ENCODE assay signal across 15 mouse cellular contexts in genomic region chr7:18998835-18999234, GRCm38 (mm10). TPM values are rescaled to one million over a fixed set of nuclear protein-coding genes. Genes with fewer than 3 reads are reported as not detected.
DNase-seq lines count a peak whose midpoint lies in the region; ATAC-seq and TF ChIP-seq lines count a peak whose summit lies in the region.
"Had no signal": no experiment of that assay in that cellular context is flagged by ENCODE, and none has a peak within 500 bp of the region (broad histone marks: within the 10 kb centered on the region; RNA-seq: fewer than 3 reads in every experiment).

No protein-coding gene starts in this region.

- no peaks in the 10 kb centered on the region for H3K27me3 ChIP-seq in heart, adult 2 months (ENCODE audit: control insufficient read depth, insufficient read depth, low read length)
- no peaks in the 10 kb centered on the region; the same call in 1 of the 2 replicates for H3K27me3 ChIP-seq in liver, embryonic 14.5 days (ENCODE audit: control insufficient read depth, insufficient read depth, low read length)
- H3K27me3 ChIP-seq in liver, embryonic 11.5 days (replicated peaks; ENCODE audit: control insufficient read depth, insufficient read depth, low read length): peaks cover 4% of the 10 kb centered on the region
- no peaks in the 10 kb centered on the region for H3K27me3 ChIP-seq in ES-Bruce4 (ENCODE audit: control insufficient read depth, insufficient read depth, low read length, poor library complexity, severe bottlenecking)

- no peak overlapping the region for H3K9ac ChIP-seq in heart, adult 2 months (ENCODE audit: low read depth, low read length)
- H3K9ac ChIP-seq in liver, embryonic 14.5 days (replicated peaks): no peak overlapping the region
- no peak overlapping the region for H3K9ac ChIP-seq in liver, embryonic 11.5 days (ENCODE audit: low read depth, low read length)
- no peak overlapping the region for H3K9ac ChIP-seq in ES-Bruce4 (ENCODE audit: low read depth, poor library complexity, severe bottlenecking)
- H3K9ac ChIP-seq: limb, embryonic 12.5 days had no signal

- H3K79me2 ChIP-seq in heart, adult 2 months (replicated peaks; ENCODE audit: control insufficient read depth, insufficient read depth, low read length): no peaks in the 10 kb centered on the region

- H3K27ac ChIP-seq in heart, adult 2 months: no peak overlapping the region
- no peak overlapping the region for H3K27ac ChIP-seq in liver, embryonic 14.5 days
- no peak overlapping the region for H3K27ac ChIP-seq in liver, embryonic 11.5 days (ENCODE audit: low read depth, low read length)
- H3K27ac ChIP-seq in ES-Bruce4 (ENCODE audit: insufficient read depth, low read length): no peak overlapping the region
- H3K27ac ChIP-seq: limb, embryonic 12.5 days; macrophage had no signal

- no peak for TF ChIP-seq POLR2A in heart, adult 2 months (IDR thresholded peaks at IDR 0.05; ENCODE audit: insufficient read depth, low read depth, low read length)
- no peak for TF ChIP-seq POLR2A in ES-Bruce4 (IDR thresholded peaks at IDR 0.05; ENCODE audit: insufficient read depth, low read length)

- H3K4me3 ChIP-seq in heart, adult 2 months: no peak overlapping the region
- no peak overlapping the region for H3K4me3 ChIP-seq in liver, embryonic 14.5 days (ENCODE audit: insufficient read depth in 1 of 2, low read depth in 2 of 2, low read length in 2 of 2)
- no peak overlapping the region for H3K4me3 ChIP-seq in liver, embryonic 11.5 days (ENCODE audit: low read depth, low read length)
- H3K4me3 ChIP-seq in ES-Bruce4 (ENCODE audit: low read depth, low read length): no peak overlapping the region
- H3K4me3 ChIP-seq: limb, embryonic 12.5 days had no signal

- intact Hi-C loops in heart, adult 2 months (cut with DNase I): no loop called here
- intact Hi-C loops in heart, postnatal 14 days (cut with DNase I): no loop called here

- no peak for DNase-seq in heart, adult 2 months
- no peak for DNase-seq in heart, postnatal 14 days
- DNase-seq in liver, embryonic 14.5 days (ENCODE audit: low read depth in 3 of 3, low spot score in 3 of 3): no peak
- no peak for DNase-seq in liver, embryonic 11.5 days (ENCODE audit: low spot score)
- peak; percentile 40 for DNase-seq in R1 (ENCODE audit: low read depth, low spot score)
- no peak for DNase-seq in c-Kit-positive CD71-positive TER-119-positive erythroid progenitor cells, embryonic 14.5 days (ENCODE audit: low spot score)
- DNase-seq: kidney, adult 9 months; thymus, adult 2 months had no signal

- no peak for ATAC-seq in liver, embryonic 14.5 days (ENCODE audit: insufficient read depth)
- no peak for ATAC-seq in liver, embryonic 11.5 days (replicated peaks; ENCODE audit: low FRiP score)
- ATAC-seq: forebrain, embryonic 16.5 days had no signal

- H3K9me3 ChIP-seq in liver, embryonic 14.5 days (ENCODE audit: control insufficient read depth, low read length): no peaks in the 10 kb centered on the region
- no peaks in the 10 kb centered on the region for H3K9me3 ChIP-seq in liver, embryonic 11.5 days (ENCODE audit: control insufficient read depth, low read length)
- no peaks in the 10 kb centered on the region for H3K9me3 ChIP-seq in ES-Bruce4 (replicated peaks; ENCODE audit: control insufficient read depth, insufficient read depth, low read length, poor library complexity, severe bottlenecking)
- H3K9me3 ChIP-seq: limb, embryonic 12.5 days had no signal

- 48% methylated on average over 9 of the region's 9 CpGs for WGBS in heart, adult 2 months
- WGBS in liver, embryonic 14.5 days (ENCODE audit: insufficient replicate concordance): 52% methylated on average over 9 of the region's 9 CpGs
- WGBS in liver, embryonic 11.5 days: 60% methylated on average over 9 of the region's 9 CpGs

- peaks cover 2% of the 10 kb centered on the region; the same call in 1 of the 2 replicates for H3K4me1 ChIP-seq in heart, adult 2 months (ENCODE audit: control insufficient read depth, insufficient read depth, low read length)
- H3K4me1 ChIP-seq in liver, embryonic 14.5 days (replicated peaks; ENCODE audit: control insufficient read depth in 2 of 2, insufficient read depth in 2 of 2, low read length in 1 of 2): peaks cover 15 to 19% of the 10 kb centered on the region in 2 experiments
- peaks cover 18% of the 10 kb centered on the region for H3K4me1 ChIP-seq in liver, embryonic 11.5 days (replicated peaks; ENCODE audit: control insufficient read depth, insufficient read depth, low read length)
- peaks cover 2% of the 10 kb centered on the region for H3K4me1 ChIP-seq in ES-Bruce4 (ENCODE audit: control insufficient read depth, insufficient read depth, low read length)

- TF ChIP-seq CTCF in heart, adult 2 months (IDR thresholded peaks at IDR 0.05): peak; percentile 47
- TF ChIP-seq CTCF in liver, embryonic 14.5 days (IDR thresholded peaks at IDR 0.05; ENCODE audit: low read depth): 0 out of 2 replicates have a peak, but pooled peaks have one; percentile 10
- TF ChIP-seq CTCF in ES-Bruce4 (IDR thresholded peaks at IDR 0.05; ENCODE audit: low read depth, low read length): peak; percentile 55

- no peaks in the 10 kb centered on the region for H3K36me3 ChIP-seq in heart, adult 2 months (ENCODE audit: control insufficient read depth, insufficient read depth, low read length)
- H3K36me3 ChIP-seq in liver, embryonic 14.5 days (replicated peaks; ENCODE audit: control insufficient read depth, insufficient read depth, low read depth): no peaks in the 10 kb centered on the region
- H3K36me3 ChIP-seq in liver, embryonic 11.5 days (ENCODE audit: control insufficient read depth, insufficient read depth, low read length): peaks cover 7% of the 10 kb centered on the region; the same call in 1 of the 2 replicates
- H3K36me3 ChIP-seq in ES-Bruce4 (ENCODE audit: control insufficient read depth, insufficient read depth, low read length, poor library complexity, severe bottlenecking): no peaks in the 10 kb centered on the region; the same call in 1 of the 2 replicates

- TF ChIP-seq EP300 in heart, adult 2 months (IDR thresholded peaks at IDR 0.05; ENCODE audit: insufficient read depth, low read depth, low read length): no peak
- TF ChIP-seq EP300 in liver, embryonic 14.5 days (IDR thresholded peaks at IDR 0.05; ENCODE audit: low read depth): no peak
- no peak for TF ChIP-seq EP300 in ES-Bruce4 (IDR thresholded peaks at IDR 0.05; ENCODE audit: insufficient read depth, low read depth, low read length)

- no peak overlapping the region for H3K4me2 ChIP-seq in liver, embryonic 14.5 days (ENCODE audit: low read depth)
- H3K4me2 ChIP-seq in liver, embryonic 11.5 days: no peak overlapping the region
- H3K4me2 ChIP-seq: limb, embryonic 12.5 days had no signal

RNA-seq across cellular contexts. Expression of gene Irf2bp1, which starts 5.0 kb away (rescaled TPM):
- 10 to 100 TPM; 22.5 to 24.5 TPM for total RNA-seq in heart, adult 2 months (2021)
- polyA plus RNA-seq in heart, adult 2 months (2012; rRNA removed): 12.7 and 15.1 TPM in 2 replicates
- total RNA-seq in heart, postnatal 14 days (2021): 10 to 100 TPM; 24.2 to 24.4 TPM
- polyA plus RNA-seq in liver, embryonic 14.5 days (2012; rRNA removed): 6.8 and 8.3 TPM in 2 replicates
- 6.8 and 7.9 TPM in 2 replicates for polyA plus RNA-seq in liver, embryonic 14.5 days (2014; fragmentation: Nextera tagmentation; extraction: Ambion mirVana)
- polyA plus RNA-seq in liver, embryonic 11.5 days (2014; fragmentation: Nextera tagmentation; extraction: Ambion mirVana): 23.3 and 24.9 TPM in 2 replicates
- 16.2 and 20.9 TPM in 2 replicates for polyA plus RNA-seq in ES-Bruce4 (2011; ENCODE audit: insufficient read depth, insufficient read length, low read depth, missing spikeins)

RNA-seq across cellular contexts. Expression of gene Mypop, which starts 7.8 kb away (rescaled TPM):
- total RNA-seq in heart, adult 2 months (2021): 1 to 10 TPM; 3.5 to 3.9 TPM
- 3.4 and 4.0 TPM in 2 replicates for polyA plus RNA-seq in heart, adult 2 months (2012; rRNA removed)
- 1 to 10 TPM; 2.5 to 2.8 TPM for total RNA-seq in heart, postnatal 14 days (2021)
- polyA plus RNA-seq in liver, embryonic 14.5 days (2012; rRNA removed): 0.20 and 0.21 TPM in 2 replicates
- polyA plus RNA-seq in liver, embryonic 14.5 days (2014; fragmentation: Nextera tagmentation; extraction: Ambion mirVana): 0.30 and 0.34 TPM in 2 replicates
- polyA plus RNA-seq in liver, embryonic 11.5 days (2014; fragmentation: Nextera tagmentation; extraction: Ambion mirVana): 1.5 and 2.2 TPM in 2 replicates
- 4.0 and 5.5 TPM in 2 replicates for polyA plus RNA-seq in ES-Bruce4 (2011; ENCODE audit: insufficient read depth, insufficient read length, low read depth, missing spikeins)

RNA-seq across cellular contexts. Expression of gene Nanos2, which starts 11.6 kb away (rescaled TPM):
- not detected for total RNA-seq in heart, adult 2 months (2021)
- polyA plus RNA-seq in heart, adult 2 months (2012; rRNA removed): 0.08 TPM in 1 of 2 replicates, not detected in the other
- not detected for total RNA-seq in heart, postnatal 14 days (2021)
- not detected in 2 replicates for polyA plus RNA-seq in liver, embryonic 14.5 days (2012; rRNA removed)
- not detected in 2 replicates for polyA plus RNA-seq in liver, embryonic 14.5 days (2014; fragmentation: Nextera tagmentation; extraction: Ambion mirVana)
- not detected in 2 replicates for polyA plus RNA-seq in liver, embryonic 11.5 days (2014; fragmentation: Nextera tagmentation; extraction: Ambion mirVana)
- not detected in 2 replicates for polyA plus RNA-seq in ES-Bruce4 (2011; ENCODE audit: insufficient read depth, insufficient read length, low read depth, missing spikeins)
- total RNA-seq: gastrocnemius, postnatal 4 days; heart, postnatal 25 days had no signal
- polyA plus RNA-seq: limb, embryonic 12.5 days; macrophage had no signal

RNA-seq across cellular contexts. Expression of gene Foxa3, which starts 24.5 kb away (rescaled TPM):
- total RNA-seq in heart, adult 2 months (2021): not detected
- polyA plus RNA-seq in heart, adult 2 months (2012; rRNA removed): 0.06 TPM in 1 of 2 replicates, not detected in the other
- not detected for total RNA-seq in heart, postnatal 14 days (2021)
- polyA plus RNA-seq in liver, embryonic 14.5 days (2012; rRNA removed): 12.2 and 13.9 TPM in 2 replicates
- polyA plus RNA-seq in liver, embryonic 14.5 days (2014; fragmentation: Nextera tagmentation; extraction: Ambion mirVana): 25.7 and 26.5 TPM in 2 replicates
- polyA plus RNA-seq in liver, embryonic 11.5 days (2014; fragmentation: Nextera tagmentation; extraction: Ambion mirVana): 29.7 and 32.0 TPM in 2 replicates
- polyA plus RNA-seq in ES-Bruce4 (2011; ENCODE audit: insufficient read depth, insufficient read length, low read depth, missing spikeins): 2.5 and 2.6 TPM in 2 replicates
- total RNA-seq: heart, postnatal 25 days; layer of hippocampus, postnatal 10 days had no signal
- polyA plus RNA-seq: forebrain, embryonic 16.5 days; macrophage had no signal

RNA-seq across cellular contexts. Expression of gene Sympk, which starts 25.3 kb away (rescaled TPM):
- 10 to 100 TPM; 93.2 to 99.4 TPM for total RNA-seq in heart, adult 2 months (2021)
- 54.9 and 61.3 TPM in 2 replicates for polyA plus RNA-seq in heart, adult 2 months (2012; rRNA removed)
- total RNA-seq in heart, postnatal 14 days (2021): 10 to 100 TPM; 64.6 to 66.5 TPM
- polyA plus RNA-seq in liver, embryonic 14.5 days (2012; rRNA removed): 27.3 and 29.1 TPM in 2 replicates
- polyA plus RNA-seq in liver, embryonic 14.5 days (2014; fragmentation: Nextera tagmentation; extraction: Ambion mirVana): 10.7 and 11.8 TPM in 2 replicates
- polyA plus RNA-seq in liver, embryonic 11.5 days (2014; fragmentation: Nextera tagmentation; extraction: Ambion mirVana): 26.3 and 28.4 TPM in 2 replicates
- 102 and 119 TPM in 2 replicates for polyA plus RNA-seq in ES-Bruce4 (2011; ENCODE audit: insufficient read depth, insufficient read length, low read depth, missing spikeins)
